Mouse (Mus musculus) embryonic facial prominence, embryonic 13.5 days (tissue): ENCODE data around the gene Tpcn2. TPM values are rescaled to one million over a fixed set of nuclear protein-coding genes. Genes with fewer than 3 reads are reported as not detected.

Source experiments
- ATAC-seq: fragments of 200-750 bp; cut with Nextera tagmentation; 2 replicates; pipeline ENCODE4 v1.8.0; 2017; ENCODE audit warnings: low read depth; ENCODE audit not compliant: insufficient number of reproducible peaks, insufficient read depth, low FRiP score, low TSS enrichment
- H3K27ac ChIP-seq: fragments of 300-500 bp; sonication (generic); 2 replicates; pipeline ENCODE4 v1.5.1; 2015; ENCODE audit warnings: moderate library complexity, mild to moderate bottlenecking, inconsistent platforms
- H3K27me3 ChIP-seq: fragments of 300-500 bp; sonication (generic); 2 replicates; pipeline ENCODE4 v1.6.1; 2015; ENCODE audit warnings: mild to moderate bottlenecking, inconsistent platforms
- H3K36me3 ChIP-seq: fragments of 300-500 bp; sonication (generic); 2 replicates; pipeline ENCODE4 v1.6.1; 2015; ENCODE audit warnings: mild to moderate bottlenecking, inconsistent platforms
- H3K4me1 ChIP-seq: fragments of 300-500 bp; sonication (generic); 2 replicates; pipeline ENCODE4 v1.6.1; 2015; ENCODE audit warnings: inconsistent platforms
- H3K4me2 ChIP-seq: fragments of 300-500 bp; sonication (generic); 2 replicates; pipeline ENCODE4 v1.6.1; 2015; ENCODE audit warnings: moderate library complexity, mild to moderate bottlenecking, inconsistent platforms
- H3K4me3 ChIP-seq: fragments of 300-500 bp; sonication (generic); 2 replicates; pipeline ENCODE4 v1.5.1; 2015; ENCODE audit warnings: mild to moderate bottlenecking, inconsistent platforms
- H3K9ac ChIP-seq: fragments of 300-500 bp; sonication (generic); 2 replicates; pipeline ENCODE4 v1.6.1; 2015; ENCODE audit warnings: mild to moderate bottlenecking, inconsistent platforms
- H3K9me3 ChIP-seq: fragments of 300-500 bp; sonication (generic); 2 replicates; pipeline ENCODE4 v1.6.1; 2016; ENCODE audit warnings: inconsistent platforms
- WGBS: fragments of 180-500 bp; shearing (Covaris S2); methylation state at CpG from one replicate; pipeline ENCODE4 v1.1.7; 2015; ENCODE audit warnings: mixed read lengths; 5-methylcytosine and 5-hydroxymethylcytosine counted together
- polyA plus RNA-seq: library from polyadenylated mRNA; unstranded; fragments of >200 nt; fragmentation: Nextera tagmentation; extraction: Ambion mirVana; gene quantifications from 2 replicates; pipeline ENCODE4 v1.2.1, GENCODE M21; 2015

Gene Tpcn2
- polyA plus RNA-seq, 1 experiment from 2014 or later: 14.7 TPM

DNA sequence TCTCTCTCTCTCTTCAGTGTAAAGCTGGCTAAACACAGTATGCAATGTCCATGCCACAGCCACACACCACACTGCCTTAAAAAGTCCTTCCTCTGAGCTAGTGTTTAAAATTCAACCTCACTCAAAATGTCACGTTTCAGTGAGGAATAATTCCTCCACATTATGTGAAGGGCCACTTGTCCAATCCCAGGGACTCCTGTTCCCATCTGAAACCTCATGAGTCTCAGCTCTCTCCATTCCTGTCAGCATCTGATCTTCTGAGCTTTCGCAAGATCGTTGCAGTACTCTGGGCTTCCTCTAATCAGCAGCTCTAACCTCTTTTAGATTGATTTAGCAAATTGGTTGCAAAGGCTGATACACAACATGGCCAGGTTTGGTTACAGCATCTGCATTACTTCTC is 144.2 kb downstream of the Tpcn2 start:
- Histone ChIP-seq H3K9me3 (0 out of 2 replicates have a peak, but pooled peaks cover 4% of the 10 kb centered on the region), H3K9ac (no peak overlapping the region), H3K27me3 (no peaks in the 10 kb centered on the region), H3K4me1 (peaks cover 12% of the 10 kb centered on the region), H3K27ac (no peak overlapping the region), H3K4me2 (no peak overlapping the region), H3K4me3 (no peak overlapping the region), H3K36me3 (no peaks in the 10 kb centered on the region)
- 89% methylated on average over 3 of the region's 3 CpGs for WGBS
- ATAC-seq: no peak

DNA sequence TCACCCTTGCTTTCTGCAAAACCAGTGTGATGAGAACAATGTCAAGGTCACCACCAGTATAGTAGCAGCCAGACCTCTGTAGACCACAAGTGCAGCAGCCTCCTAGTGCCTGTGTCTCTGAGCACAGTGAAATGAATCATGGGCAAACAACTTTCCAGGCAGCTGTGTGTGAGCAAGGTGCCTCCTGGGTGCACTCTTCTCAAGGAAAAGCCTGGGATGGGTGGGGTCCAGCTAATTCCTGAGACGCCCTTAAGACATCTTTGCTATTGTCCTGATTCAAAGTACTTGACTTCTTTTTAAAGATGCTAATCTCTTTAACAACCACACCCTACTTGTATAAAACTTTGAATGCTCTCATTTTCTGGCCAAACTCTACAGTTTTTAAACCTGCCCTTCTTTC is 144.7 kb downstream of the Tpcn2 start:
- no peaks in the 10 kb centered on the region for H3K27me3 ChIP-seq
- H3K36me3 ChIP-seq: no peaks in the 10 kb centered on the region
- no peak overlapping the region for H3K9ac ChIP-seq
- ATAC-seq: no peak
- peaks cover 10% of the 10 kb centered on the region for H3K4me1 ChIP-seq
- H3K4me2 ChIP-seq: no peak overlapping the region
- 0 out of 2 replicates have a peak, but pooled peaks cover 4% of the 10 kb centered on the region for H3K9me3 ChIP-seq
- 75% methylated on average over 1 of the region's 1 CpGs for WGBS
- H3K4me3 ChIP-seq: no peak overlapping the region
- no peak overlapping the region for H3K27ac ChIP-seq

DNA sequence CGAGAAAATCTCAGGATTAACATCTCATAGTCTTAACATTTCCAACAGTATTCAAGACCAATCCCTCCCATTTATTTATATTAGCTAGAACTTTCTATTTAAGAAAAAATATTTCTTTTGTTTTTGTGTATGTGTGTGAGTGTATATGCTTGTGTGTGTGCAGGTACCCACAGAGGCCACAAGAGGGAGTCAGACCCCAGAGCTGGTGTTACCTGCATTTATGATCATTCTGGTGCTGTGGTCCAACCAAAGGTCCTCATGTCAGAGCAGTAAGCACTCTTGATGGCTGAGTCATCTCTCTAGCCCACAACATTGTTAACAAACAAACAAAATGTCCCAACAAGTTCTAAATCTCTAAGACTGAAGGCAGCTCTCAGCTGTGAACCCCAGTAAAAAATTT is 145.9 kb downstream of the Tpcn2 start:
- Histone ChIP-seq H3K27ac (no peak overlapping the region), H3K9me3 (0 out of 2 replicates have a peak, but pooled peaks cover 4% of the 10 kb centered on the region), H3K36me3 (no peaks in the 10 kb centered on the region), H3K27me3 (no peaks in the 10 kb centered on the region), H3K4me1 (no peaks in the 10 kb centered on the region), H3K4me3 (no peak overlapping the region), H3K4me2 (no peak overlapping the region), H3K9ac (no peak overlapping the region)
- WGBS: 85% methylated on average over 1 of the region's 1 CpGs
- ATAC-seq: no peak

DNA sequence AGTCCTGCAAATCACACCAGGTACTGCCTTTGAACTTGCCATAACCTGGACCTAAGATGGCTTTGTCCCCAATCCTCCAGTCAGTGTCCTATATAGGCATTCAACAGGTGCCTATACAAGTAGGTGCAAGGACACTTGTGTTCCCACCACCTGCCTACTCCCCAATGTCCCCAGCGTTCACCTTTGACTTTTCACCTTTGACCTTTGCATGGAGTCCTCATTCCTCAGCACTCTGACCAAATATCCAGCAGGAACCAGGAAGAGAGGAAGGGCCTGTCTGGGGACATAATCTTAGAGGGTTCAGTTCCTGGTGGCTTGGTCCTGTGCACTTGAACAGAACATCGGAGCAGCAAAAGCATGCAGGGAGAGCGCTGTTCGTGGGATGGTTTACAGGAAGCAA is 147.0 kb downstream of the Tpcn2 start:
- no peak for ATAC-seq

More for the DNA sequence above, 147.0 kb downstream of the Tpcn2 start:
- whole genome bisulfite sequencing: 88% methylated on average over 4 of the region's 4 CpGs
- no peaks in the 10 kb centered on the region for H3K4me1 ChIP-seq
- H3K9me3 ChIP-seq: 0 out of 2 replicates have a peak, but pooled peaks cover 4% of the 10 kb centered on the region
- H3K27me3 ChIP-seq: no peaks in the 10 kb centered on the region
- H3K4me3 ChIP-seq: no peak overlapping the region
- no peak overlapping the region for H3K9ac ChIP-seq
- no peaks in the 10 kb centered on the region for H3K36me3 ChIP-seq
- no peak overlapping the region for H3K27ac ChIP-seq
- no peak overlapping the region for H3K4me2 ChIP-seq

Other genes starting within 250 kb of the Tpcn2 start
- gene 1810010D01Rik, start 75.9 kb downstream of the Tpcn2 start, polyA plus RNA-seq: 0.44 and 0.84 TPM in 2 replicates
- 1.5 and 3.4 TPM in 2 replicates for gene Mrgprf, start 16.8 kb upstream of the Tpcn2 start, polyA plus RNA-seq
- not detected in 2 replicates for gene Mrgprd, start 30.8 kb upstream of the Tpcn2 start, polyA plus RNA-seq